Mouse (Mus musculus) liver, postnatal 0 days (tissue): ENCODE measurements around the gene Rbfox3.

Experiments
- CTCF ChIP-seq: sonication (generic); IDR thresholded peaks from 2 replicates; pipeline ENCODE4 v1.5.1; 2016; ENCODE audit warnings: antibody characterized with exemption, low read depth
- EP300 ChIP-seq: IDR thresholded peaks from 2 replicates; pipeline ENCODE4 v1.6.1; 2016; ENCODE audit warnings: antibody characterized with exemption, low read depth, mild to moderate bottlenecking

- TF ChIP-seq CTCF = no peak
- TF ChIP-seq EP300 = no peak
These were observed 355.8 kb downstream of the Rbfox3 start for GRCm38 (mm10) chr11:118555631-118556030.
